Mouse (Mus musculus) brain, embryonic 14.5 days (tissue): ENCODE data around the gene Ube2o.

ENCODE experiments used
- CTCF ChIP-seq: fragments of 200-500 bp; IDR thresholded peaks from 2 replicates; pipeline ENCODE4 v1.5.1; 2012; ENCODE audit warnings: inconsistent platforms, mild to moderate bottlenecking, moderate library complexity, borderline replicate concordance; ENCODE audit not compliant: insufficient read depth, insufficient read length; ENCODE audit errors: extremely low read depth
- POLR2A ChIP-seq: fragments of 200-500 bp; IDR thresholded peaks from 2 replicates; pipeline ENCODE4 v1.6.1; 2012; ENCODE audit warnings: mild to moderate bottlenecking, inconsistent platforms, borderline replicate concordance; ENCODE audit not compliant: poor library complexity, insufficient read depth, insufficient read length, severe bottlenecking; ENCODE audit errors: extremely low read depth

DNA sequence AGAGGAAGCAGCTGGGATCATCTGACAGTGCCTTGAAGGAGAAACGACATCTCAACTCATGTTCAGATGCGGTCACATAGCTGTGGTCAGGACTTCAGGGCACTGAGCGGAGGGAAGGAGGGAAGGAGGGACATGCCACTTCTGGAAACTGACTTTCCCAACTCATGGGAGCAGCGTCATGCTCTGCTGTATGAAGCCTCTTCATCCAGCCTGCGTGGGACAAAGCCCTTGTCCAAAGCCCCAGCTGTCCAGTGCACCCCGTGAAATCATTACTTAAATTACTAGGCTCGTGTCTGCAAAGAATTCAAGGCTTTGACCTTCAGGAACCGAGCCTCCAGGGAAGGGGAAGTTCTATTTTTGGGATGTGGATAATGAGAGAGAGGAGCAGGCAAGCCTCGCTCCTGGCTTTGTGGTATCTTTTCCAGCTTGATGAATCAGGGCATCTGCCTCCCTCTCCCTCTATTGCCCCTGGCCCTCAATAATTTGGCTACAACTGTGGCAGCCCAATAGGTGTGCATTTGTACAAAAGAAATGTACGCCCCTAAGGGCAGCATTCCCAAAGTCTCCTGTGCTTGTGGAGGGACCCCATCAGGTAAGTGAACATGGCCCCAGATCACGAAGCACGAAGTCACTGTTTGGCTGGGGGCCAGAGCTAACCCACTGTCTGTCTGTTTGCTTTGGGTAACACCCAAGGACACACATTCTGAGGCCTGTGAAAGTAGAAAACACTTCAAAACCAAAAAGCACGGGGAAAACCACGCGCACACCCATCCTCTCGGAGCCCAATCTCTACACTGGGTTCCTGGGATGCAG lies 58.2 kb downstream of the Ube2o start:
- TF ChIP-seq CTCF (no peak), POLR2A (no peak)
